Mouse (Mus musculus) embryonic facial prominence, embryonic 10.5 days (tissue): Measurements from ENCODE around the gene Stx8. TPM values are rescaled to one million over a fixed set of nuclear protein-coding genes. Genes with fewer than 3 reads are reported as not detected.
A peak's percentile ranks its signal among the peaks of the same experiment; 100 is the strongest.

Source experiments
- DNase-seq: peaks from one replicate; pipeline ENCODE4 v3.0.0-alpha.2; 2017; ENCODE audit warnings: low spot score
- H3K27ac ChIP-seq: fragments of 300-500 bp; sonication (generic); replicated peaks from 2 replicates; pipeline ENCODE4 v1.5.1; 2016; ENCODE audit warnings: mild to moderate bottlenecking
- H3K27me3 ChIP-seq: fragments of 300-500 bp; sonication (generic); replicated peaks from 2 replicates; pipeline ENCODE4 v1.6.1; 2016; ENCODE audit warnings: low read depth, mild to moderate bottlenecking; ENCODE audit not compliant: poor library complexity, severe bottlenecking
- H3K36me3 ChIP-seq: fragments of 300-500 bp; sonication (generic); replicated peaks from 2 replicates; pipeline ENCODE4 v1.6.1; 2016; ENCODE audit warnings: mild to moderate bottlenecking, moderate library complexity
- H3K4me1 ChIP-seq: fragments of 300-500 bp; sonication (generic); 2 replicates; pipeline ENCODE4 v1.6.1; 2016
- H3K4me3 ChIP-seq: fragments of 300-500 bp; sonication (generic); 2 replicates; pipeline ENCODE4 v1.5.1; 2016; ENCODE audit warnings: mild to moderate bottlenecking, moderate library complexity
- H3K9me3 ChIP-seq: fragments of 300-500 bp; sonication (generic); 2 replicates; pipeline ENCODE4 v1.6.1; 2016; ENCODE audit warnings: mild to moderate bottlenecking
- WGBS: fragments of 180-500 bp; shearing (Covaris S2); methylation state at CpG from one replicate; pipeline ENCODE4 v1.1.7; 2016; 5-methylcytosine and 5-hydroxymethylcytosine counted together
- polyA plus RNA-seq: library from polyadenylated mRNA; unstranded; fragments of >200 nt; fragmentation: Nextera tagmentation; extraction: Ambion mirVana; gene quantifications from 2 replicates; pipeline ENCODE4 v1.2.1, GENCODE M21; 2016

Stx8 gene
- polyA plus RNA-seq, 1 experiment from 2014 or later = 44.7 TPM

GRCm38 (mm10) chr11:68049261-68050165 is 83.5 kb downstream of the Stx8 start:
- peaks cover 17% of the 10 kb centered on the region for H3K4me1 ChIP-seq
- no peak overlapping the region; the same call in 1 of the 2 replicates for H3K27ac ChIP-seq
- whole genome bisulfite sequencing = 90% methylated on average over 17 of the region's 17 CpGs
- H3K4me3 ChIP-seq = no peak overlapping the region
- DNase-seq = no peak
- H3K9me3 ChIP-seq = no peaks in the 10 kb centered on the region
- H3K36me3 ChIP-seq = no peaks in the 10 kb centered on the region
- no peaks in the 10 kb centered on the region for H3K27me3 ChIP-seq

DNA sequence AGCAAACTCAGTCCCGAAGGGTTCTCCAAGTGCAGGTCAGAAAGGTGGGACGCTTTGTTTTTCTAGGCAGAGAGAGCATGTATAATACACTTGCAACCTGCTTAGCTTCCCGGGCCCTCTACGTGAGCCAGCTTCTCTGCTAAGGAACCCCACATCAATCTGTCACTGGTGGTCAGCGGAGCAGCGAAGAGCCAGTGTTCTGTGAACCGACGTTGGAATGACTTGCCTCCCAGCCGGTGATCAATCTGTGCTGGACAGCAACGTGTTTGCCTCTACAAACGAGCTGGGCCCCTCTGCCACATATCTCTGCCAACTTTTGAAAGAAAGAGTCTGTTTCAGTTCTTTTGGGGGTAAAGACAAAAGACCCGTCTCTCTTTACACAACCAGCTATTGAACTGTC is 84.7 kb downstream of the Stx8 start:
- H3K9me3 ChIP-seq = no peaks in the 10 kb centered on the region
- H3K4me1 ChIP-seq = peaks cover 9% of the 10 kb centered on the region
- no peak overlapping the region for H3K4me3 ChIP-seq
- 66% methylated on average over 12 of the region's 12 CpGs for WGBS
- peak overlapping the region; percentile 40; the same call in 1 of the 2 replicates for H3K27ac ChIP-seq
- DNase-seq = no peak
- no peaks in the 10 kb centered on the region for H3K36me3 ChIP-seq
- no peaks in the 10 kb centered on the region for H3K27me3 ChIP-seq

GRCm38 (mm10) chr11:68051305-68051704 is 85.3 kb downstream of the Stx8 start:
- no peak overlapping the region for H3K4me3 ChIP-seq
- H3K27me3 ChIP-seq = no peaks in the 10 kb centered on the region
- H3K27ac ChIP-seq = no peak overlapping the region
- 88% methylated on average over 4 of the region's 4 CpGs for WGBS
- peaks cover 9% of the 10 kb centered on the region for H3K4me1 ChIP-seq
- no peak for DNase-seq
- H3K36me3 ChIP-seq = no peaks in the 10 kb centered on the region
- no peaks in the 10 kb centered on the region for H3K9me3 ChIP-seq

GRCm38 (mm10) chr11:68058466-68059201 is 92.6 kb downstream of the Stx8 start:
- no peak overlapping the region for H3K4me3 ChIP-seq
- DNase-seq = no peak
- H3K27me3 ChIP-seq = no peaks in the 10 kb centered on the region
- no peaks in the 10 kb centered on the region for H3K36me3 ChIP-seq
- peaks cover 25% of the 10 kb centered on the region for H3K4me1 ChIP-seq
- no peak overlapping the region for H3K27ac ChIP-seq
- 70% methylated on average over 5 of the region's 5 CpGs for WGBS
- no peaks in the 10 kb centered on the region for H3K9me3 ChIP-seq

GRCm38 (mm10) chr11:68060651-68061050 is 94.7 kb downstream of the Stx8 start:
- Histone ChIP-seq H3K9me3 (no peaks in the 10 kb centered on the region), H3K27ac (peak overlapping the region; percentile 44), H3K4me1 (peaks cover 28% of the 10 kb centered on the region), H3K4me3 (no peak overlapping the region), H3K36me3 (no peaks in the 10 kb centered on the region), H3K27me3 (no peaks in the 10 kb centered on the region)
- DNase-seq = no peak
- 64% methylated on average over 4 of the region's 4 CpGs for WGBS

DNA sequence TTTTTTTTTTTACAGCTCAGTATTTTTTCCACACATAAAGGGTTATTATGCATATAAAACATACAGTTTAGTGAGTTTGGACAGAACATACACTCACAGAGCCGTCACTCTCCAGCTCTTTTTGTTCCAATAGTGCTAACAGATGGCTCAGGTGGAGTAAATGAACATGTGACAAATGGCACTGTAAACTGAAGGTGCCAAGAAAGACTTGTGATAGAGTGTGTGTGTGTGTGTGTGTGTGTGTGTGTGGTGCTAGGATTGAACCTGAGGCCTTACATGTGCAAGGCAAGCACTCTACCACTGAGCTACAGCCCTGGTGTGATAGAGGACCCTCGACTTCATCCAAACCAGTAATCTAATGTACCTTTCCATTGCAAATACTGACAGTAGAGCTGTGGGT is 96.1 kb downstream of the Stx8 start:
- Histone ChIP-seq H3K4me3 (no peak overlapping the region), H3K27me3 (no peaks in the 10 kb centered on the region; the same call in 1 of the 2 replicates), H3K36me3 (no peaks in the 10 kb centered on the region), H3K9me3 (no peaks in the 10 kb centered on the region), H3K4me1 (peaks cover 28% of the 10 kb centered on the region), H3K27ac (0 out of 2 replicates have a peak overlapping the region, but pooled peaks have one; percentile 44)
- DNase-seq = no peak
- 91% methylated on average over 2 of the region's 2 CpGs for WGBS

GRCm38 (mm10) chr11:68067806-68068205 is 101.8 kb downstream of the Stx8 start:
- no peaks in the 10 kb centered on the region for H3K9me3 ChIP-seq
- 85% methylated on average over 10 of the region's 10 CpGs for WGBS
- no peak for DNase-seq

DNA sequence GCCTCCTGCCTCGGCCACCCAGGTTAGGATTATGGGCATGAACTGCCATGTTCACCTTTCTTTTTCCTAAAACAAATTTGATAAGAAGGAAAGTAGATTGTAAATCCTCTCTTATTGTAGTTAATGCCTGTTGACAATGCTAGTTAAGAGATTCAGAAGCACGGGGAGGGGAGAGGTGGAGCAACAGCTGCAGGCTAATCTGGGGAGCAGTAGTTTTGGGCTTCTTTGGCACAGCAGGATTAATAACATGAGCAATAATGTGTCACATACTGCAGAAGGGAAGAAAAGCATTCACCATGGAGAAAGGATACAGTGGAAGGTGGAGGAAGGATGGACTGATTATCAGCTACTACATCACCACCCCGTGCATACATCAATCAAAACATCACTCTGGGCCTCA is 104.1 kb downstream of the Stx8 start:
- Histone ChIP-seq H3K4me3 (no peak overlapping the region), H3K27ac (no peak overlapping the region), H3K9me3 (no peaks in the 10 kb centered on the region), H3K4me1 (peaks cover 12% of the 10 kb centered on the region), H3K36me3 (no peaks in the 10 kb centered on the region), H3K27me3 (peaks cover 4% of the 10 kb centered on the region)
- DNase-seq = no peak
- 85% methylated on average over 3 of the region's 3 CpGs for WGBS

More at GRCm38 (mm10) chr11:68067806-68068205, 101.8 kb downstream of the Stx8 start:
- Histone ChIP-seq H3K36me3 (no peaks in the 10 kb centered on the region), H3K27ac (no peak overlapping the region), H3K4me1 (peaks cover 8% of the 10 kb centered on the region; the same call in 1 of the 2 replicates), H3K4me3 (no peak overlapping the region), H3K27me3 (no peaks in the 10 kb centered on the region; the same call in 1 of the 2 replicates)

DNA sequence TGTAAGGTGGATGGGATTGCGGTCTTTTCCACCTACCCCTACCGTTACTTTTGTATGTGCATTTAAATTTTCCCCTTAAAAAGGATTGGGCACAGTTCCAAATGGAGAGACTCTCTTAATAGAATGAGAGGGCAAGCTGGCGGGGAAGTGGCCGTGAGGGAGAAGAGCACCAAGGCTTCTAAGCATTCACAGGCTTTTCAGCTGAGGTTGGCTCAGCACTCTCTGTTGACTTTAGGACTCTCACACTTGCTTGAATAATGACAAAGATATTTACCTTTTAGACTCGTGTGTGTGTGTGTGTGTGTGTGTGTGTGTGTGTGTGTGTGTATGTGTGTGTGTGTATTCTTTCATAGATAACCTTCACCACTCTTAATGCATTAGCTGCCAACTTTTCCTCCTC is 105.8 kb downstream of the Stx8 start:
- Histone ChIP-seq H3K4me3 (no peak overlapping the region), H3K9me3 (no peaks in the 10 kb centered on the region), H3K36me3 (no peaks in the 10 kb centered on the region), H3K27me3 (peaks cover 4% of the 10 kb centered on the region; the same call in 1 of the 2 replicates), H3K4me1 (peaks cover 12% of the 10 kb centered on the region), H3K27ac (no peak overlapping the region)
- WGBS = 75% methylated on average over 5 of the region's 5 CpGs
- DNase-seq = no peak

- no peaks in the 10 kb centered on the region for H3K9me3 ChIP-seq
- WGBS = 71% methylated on average over 11 of the region's 11 CpGs
- no peak overlapping the region for H3K27ac ChIP-seq
These were observed 106.7 kb downstream of the Stx8 start for GRCm38 (mm10) chr11:68072597-68073210.

DNA sequence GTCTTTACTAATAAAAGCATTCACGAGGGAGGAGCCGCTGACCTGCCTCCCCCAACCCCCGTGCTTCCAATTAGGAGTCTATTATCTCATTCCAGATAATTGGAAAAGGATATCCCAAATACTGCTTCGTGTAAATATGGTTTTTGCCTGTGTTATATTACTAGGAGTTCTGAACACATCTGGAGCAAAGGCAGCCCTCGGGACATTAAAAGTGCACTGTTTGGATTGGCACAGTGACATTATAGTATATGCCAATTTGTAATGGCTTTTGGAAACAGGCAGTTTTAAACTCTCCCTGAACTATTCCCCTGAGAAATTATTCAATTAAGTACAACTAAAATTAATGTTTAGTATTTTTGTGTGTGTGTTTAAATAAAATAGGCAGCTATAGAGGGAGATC is 108.7 kb downstream of the Stx8 start:
- 45% methylated on average over 5 of the region's 5 CpGs for WGBS
- H3K27ac ChIP-seq = no peak overlapping the region
- peaks cover 4% of the 10 kb centered on the region; the same call in 1 of the 2 replicates for H3K27me3 ChIP-seq
- no peak for DNase-seq
- H3K4me3 ChIP-seq = no peak overlapping the region
- H3K36me3 ChIP-seq = no peaks in the 10 kb centered on the region
- no peaks in the 10 kb centered on the region for H3K9me3 ChIP-seq
- peaks cover 24% of the 10 kb centered on the region for H3K4me1 ChIP-seq

More at GRCm38 (mm10) chr11:68072597-68073210, 106.7 kb downstream of the Stx8 start:
- DNase-seq = no peak
- H3K36me3 ChIP-seq = no peaks in the 10 kb centered on the region
- peaks cover 4% of the 10 kb centered on the region; the same call in 1 of the 2 replicates for H3K27me3 ChIP-seq
- H3K4me3 ChIP-seq = no peak overlapping the region
- H3K4me1 ChIP-seq = peaks cover 12% of the 10 kb centered on the region

DNA sequence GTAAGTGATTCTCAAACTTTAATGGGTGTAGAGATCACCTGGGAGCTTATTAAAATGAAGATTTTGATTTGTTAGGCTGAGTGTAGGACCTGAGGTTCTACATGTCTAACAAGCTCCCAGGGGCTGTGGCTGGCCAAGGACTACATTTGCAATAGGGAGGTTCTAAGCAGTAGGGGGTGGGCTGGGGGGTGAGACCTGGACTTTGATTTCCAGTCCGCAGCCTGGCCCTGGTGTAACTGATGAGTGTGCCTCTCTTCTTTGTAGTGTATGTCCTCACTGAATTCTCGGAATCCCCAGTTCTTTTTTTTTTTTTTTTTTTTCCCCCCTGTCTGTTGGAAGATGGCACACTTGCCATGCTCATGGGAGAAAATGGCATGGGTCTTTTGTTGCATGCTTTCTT is 109.3 kb downstream of the Stx8 start:
- peaks cover 4% of the 10 kb centered on the region; the same call in 1 of the 2 replicates for H3K27me3 ChIP-seq
- H3K9me3 ChIP-seq = no peaks in the 10 kb centered on the region
- 62% methylated on average over 2 of the region's 2 CpGs for WGBS
- H3K4me1 ChIP-seq = peaks cover 24% of the 10 kb centered on the region
- H3K27ac ChIP-seq = no peak overlapping the region
- H3K4me3 ChIP-seq = no peak overlapping the region
- no peaks in the 10 kb centered on the region for H3K36me3 ChIP-seq
- DNase-seq = no peak
